Mouse (Mus musculus) limb, embryonic 15.5 days (tissue): ENCODE measurements around the gene Srcap. TPM values are rescaled to one million over a fixed set of nuclear protein-coding genes. Genes with fewer than 3 reads are reported as not detected.
"Not testable (repeated sequence)": the region's sequence is repeated elsewhere in the genome, so short reads cannot be mapped to it uniquely, and the experiment has no call there.

Experiments used
- ATAC-seq: fragments of 200-750 bp; cut with Nextera tagmentation; 2 replicates; pipeline ENCODE4 v1.8.0; 2017; ENCODE audit warnings: low read depth, moderate TSS enrichment; ENCODE audit not compliant: insufficient number of reproducible peaks, low FRiP score, low TSS enrichment
- H3K27ac ChIP-seq: fragments of 300-500 bp; sonication (generic); 2 replicates; pipeline ENCODE4 v1.5.1; 2015; ENCODE audit warnings: moderate library complexity, mild to moderate bottlenecking, inconsistent platforms
- H3K27me3 ChIP-seq: fragments of 300-500 bp; sonication (generic); 2 replicates; pipeline ENCODE4 v1.6.1; 2015; ENCODE audit warnings: inconsistent platforms
- H3K36me3 ChIP-seq: fragments of 300-500 bp; sonication (generic); 2 replicates; pipeline ENCODE4 v1.6.1; 2015; ENCODE audit warnings: inconsistent platforms
- H3K4me1 ChIP-seq: fragments of 300-500 bp; sonication (generic); 2 replicates; pipeline ENCODE4 v1.6.1; 2015; ENCODE audit warnings: inconsistent platforms
- H3K4me2 ChIP-seq: fragments of 300-500 bp; sonication (generic); 2 replicates; pipeline ENCODE4 v1.6.1; 2015; ENCODE audit warnings: mild to moderate bottlenecking, inconsistent platforms
- H3K4me3 ChIP-seq: fragments of 300-500 bp; sonication (generic); 2 replicates; pipeline ENCODE4 v1.5.1; 2015; ENCODE audit warnings: mild to moderate bottlenecking, inconsistent platforms
- H3K9ac ChIP-seq: fragments of 300-500 bp; sonication (generic); 2 replicates; pipeline ENCODE4 v1.6.1; 2015; ENCODE audit warnings: inconsistent platforms
- H3K9me3 ChIP-seq: fragments of 300-500 bp; sonication (generic); 2 replicates; pipeline ENCODE4 v1.6.1; 2016; ENCODE audit warnings: inconsistent platforms
- WGBS: fragments of 180-500 bp; shearing (Covaris S2); methylation state at CpG from one replicate; pipeline ENCODE4 v1.1.7; 2015; 5-methylcytosine and 5-hydroxymethylcytosine counted together
- polyA plus RNA-seq: library from polyadenylated mRNA; unstranded; fragments of >200 nt; fragmentation: Nextera tagmentation; extraction: Ambion mirVana; gene quantifications from 2 replicates; pipeline ENCODE4 v1.2.1, GENCODE M21; 2015

Gene Srcap
- polyA plus RNA-seq, 1 experiment from 2014 or later, result 40.0 TPM

GRCm38 (mm10) chr7:127476336-127476735, 35.4 kb upstream of the Srcap start:
- no peak for ATAC-seq
- Histone ChIP-seq H3K36me3 (peaks cover 39% of the 10 kb centered on the region), H3K9me3 (no peaks in the 10 kb centered on the region), H3K9ac (no peak overlapping the region), H3K27ac (peak overlapping the region; percentile 22; the same call in 1 of the 2 replicates), H3K4me2 (no peak overlapping the region), H3K27me3 (no peaks in the 10 kb centered on the region), H3K4me1 (peaks cover 35% of the 10 kb centered on the region), H3K4me3 (no peak overlapping the region)
- 95% methylated on average over 11 of the region's 11 CpGs for WGBS

- peak overlapping the region; percentile 98 for H3K27ac ChIP-seq
- ATAC-seq, result no peak
- H3K4me3 ChIP-seq, result peak overlapping the region; percentile 99
- H3K27me3 ChIP-seq, result no peaks in the 10 kb centered on the region
- H3K36me3 ChIP-seq, result peaks cover 42% of the 10 kb centered on the region
- H3K4me1 ChIP-seq, result peaks cover 35% of the 10 kb centered on the region
- H3K9ac ChIP-seq, result peak overlapping the region; percentile 37; the same call in 1 of the 2 replicates
- H3K4me2 ChIP-seq, result peak overlapping the region; percentile 66
- H3K9me3 ChIP-seq, result no peaks in the 10 kb centered on the region
- 78% methylated on average over 4 of the region's 4 CpGs for WGBS
These were observed 34.9 kb upstream of the Srcap start for GRCm38 (mm10) chr7:127476855-127477254.

- H3K36me3 ChIP-seq, result peaks cover 51% of the 10 kb centered on the region
These were observed 33.8 kb upstream of the Srcap start for GRCm38 (mm10) chr7:127477687-127478634.

GRCm38 (mm10) chr7:127478635-127479317, 33.0 kb upstream of the Srcap start, which contains the start of gene Fbrs:
Fbrs (plus strand) TSS chr7:127479199.
- Histone ChIP-seq H3K27ac (peak within 1 kb of the TSS; percentile 98), H3K4me2 (peak within 1 kb of the TSS; percentile 80), H3K4me1 (peaks cover 24% of the 10 kb centered on the region), H3K9ac (peak within 1 kb of the TSS; percentile 92), H3K9me3 (no peaks in the 10 kb centered on the region), H3K4me3 (peak within 1 kb of the TSS; percentile 99), H3K36me3 (peaks cover 51% of the 10 kb centered on the region), H3K27me3 (no peaks in the 10 kb centered on the region)
- peak; percentile 78 for ATAC-seq
- 0% methylated on average over 52 of the region's 62 CpGs for WGBS

More at GRCm38 (mm10) chr7:127477687-127478634, 33.8 kb upstream of the Srcap start:
- H3K9me3 ChIP-seq, result no peaks in the 10 kb centered on the region
- H3K4me1 ChIP-seq, result peaks cover 27% of the 10 kb centered on the region
- WGBS, result under 1% methylated on average over 50 of the region's 50 CpGs
- H3K27ac ChIP-seq, result peak overlapping the region; percentile 98
- ATAC-seq, result peak; percentile 93
- peak overlapping the region; percentile 99 for H3K4me3 ChIP-seq
- H3K9ac ChIP-seq, result peak overlapping the region; percentile 92
- H3K27me3 ChIP-seq, result no peaks in the 10 kb centered on the region
- H3K4me2 ChIP-seq, result peak overlapping the region; percentile 80

GRCm38 (mm10) chr7:127479318-127480225, 32.2 kb upstream of the Srcap start:
- Histone ChIP-seq H3K4me1 (peaks cover 24% of the 10 kb centered on the region), H3K9ac (peak overlapping the region; percentile 92), H3K27me3 (no peaks in the 10 kb centered on the region), H3K27ac (peak overlapping the region; percentile 98), H3K9me3 (no peaks in the 10 kb centered on the region), H3K4me3 (peak overlapping the region; percentile 99), H3K4me2 (peak overlapping the region; percentile 80), H3K36me3 (peaks cover 52% of the 10 kb centered on the region)
- WGBS, result 2% methylated on average over 44 of the region's 48 CpGs
- no peak for ATAC-seq

- Histone ChIP-seq H3K4me2 (peak overlapping the region; percentile 80), H3K36me3 (peaks cover 52% of the 10 kb centered on the region), H3K4me3 (peak overlapping the region; percentile 99), H3K27ac (no peak overlapping the region), H3K9me3 (no peaks in the 10 kb centered on the region), H3K4me1 (peaks cover 24% of the 10 kb centered on the region), H3K27me3 (no peaks in the 10 kb centered on the region), H3K9ac (0 out of 2 replicates have a peak overlapping the region, but pooled peaks have one; percentile 92)
- 60% methylated on average over 2 of the region's 2 CpGs for WGBS
- ATAC-seq, result no peak
These were observed 31.5 kb upstream of the Srcap start for GRCm38 (mm10) chr7:127480321-127480720.

GRCm38 (mm10) chr7:127485416-127485815, 26.4 kb upstream of the Srcap start:
- Histone ChIP-seq H3K4me2 (no peak overlapping the region), H3K27me3 (no peaks in the 10 kb centered on the region), H3K4me1 (peaks cover 7% of the 10 kb centered on the region), H3K27ac (no peak overlapping the region), H3K4me3 (no peak overlapping the region), H3K9me3 (no peaks in the 10 kb centered on the region), H3K36me3 (peaks cover 87% of the 10 kb centered on the region), H3K9ac (no peak overlapping the region)
- no peak for ATAC-seq
- WGBS, result 85% methylated on average over 5 of the region's 5 CpGs

GRCm38 (mm10) chr7:127488364-127488763, 23.4 kb upstream of the Srcap start:
- H3K27me3 ChIP-seq, H3K4me2 ChIP-seq, H3K27ac ChIP-seq, ATAC-seq, H3K9me3 ChIP-seq, H3K9ac ChIP-seq, H3K4me1 ChIP-seq, H3K4me3 ChIP-seq: not testable (repeated sequence)
- H3K36me3 ChIP-seq, result peaks cover 91% of the 10 kb centered on the region
- WGBS, result 89% methylated on average over 4 of the region's 5 CpGs

- Histone ChIP-seq H3K4me1 (no peaks in the 10 kb centered on the region), H3K4me2 (no peak overlapping the region), H3K36me3 (peaks cover 76% of the 10 kb centered on the region), H3K27ac (no peak overlapping the region), H3K27me3 (no peaks in the 10 kb centered on the region), H3K4me3 (no peak overlapping the region), H3K9me3 (no peaks in the 10 kb centered on the region), H3K9ac (no peak overlapping the region)
- 89% methylated on average over 7 of the region's 7 CpGs for WGBS
- ATAC-seq, result no peak
These were observed 21.8 kb upstream of the Srcap start for GRCm38 (mm10) chr7:127489982-127490381.

- Histone ChIP-seq H3K4me2 (no peak overlapping the region), H3K4me1 (no peaks in the 10 kb centered on the region), H3K9ac (no peak overlapping the region), H3K27me3 (no peaks in the 10 kb centered on the region), H3K36me3 (peaks cover 58% of the 10 kb centered on the region), H3K27ac (no peak overlapping the region), H3K9me3 (no peaks in the 10 kb centered on the region), H3K4me3 (no peak overlapping the region)
- WGBS, result 91% methylated on average over 3 of the region's 3 CpGs
- no peak for ATAC-seq
These were observed 19.9 kb upstream of the Srcap start for GRCm38 (mm10) chr7:127491846-127492245.

GRCm38 (mm10) chr7:127494648-127495047, 17.1 kb upstream of the Srcap start:
- no peak for ATAC-seq

More at GRCm38 (mm10) chr7:127494648-127495047, 17.1 kb upstream of the Srcap start:
- H3K9ac ChIP-seq, result no peak overlapping the region
- H3K27ac ChIP-seq, result no peak overlapping the region
- peaks cover 32% of the 10 kb centered on the region for H3K36me3 ChIP-seq
- H3K4me2 ChIP-seq, result no peak overlapping the region
- no peak overlapping the region for H3K4me3 ChIP-seq
- H3K4me1 ChIP-seq, result no peaks in the 10 kb centered on the region
- H3K9me3 ChIP-seq, result no peaks in the 10 kb centered on the region
- no peaks in the 10 kb centered on the region for H3K27me3 ChIP-seq
